Mouse (Mus musculus) embryonic facial prominence, embryonic 10.5 days (tissue): ENCODE data around the gene Hivep3. TPM values are rescaled to one million over a fixed set of nuclear protein-coding genes. Genes with fewer than 3 reads are reported as not detected.

Source experiments
- DNase-seq: peaks from one replicate; pipeline ENCODE4 v3.0.0-alpha.2; 2017; ENCODE audit warnings: low spot score
- H3K27ac ChIP-seq: fragments of 300-500 bp; sonication (generic); replicated peaks from 2 replicates; pipeline ENCODE4 v1.5.1; 2016; ENCODE audit warnings: mild to moderate bottlenecking
- H3K27me3 ChIP-seq: fragments of 300-500 bp; sonication (generic); replicated peaks from 2 replicates; pipeline ENCODE4 v1.6.1; 2016; ENCODE audit warnings: low read depth, mild to moderate bottlenecking; ENCODE audit not compliant: poor library complexity, severe bottlenecking
- H3K36me3 ChIP-seq: fragments of 300-500 bp; sonication (generic); replicated peaks from 2 replicates; pipeline ENCODE4 v1.6.1; 2016; ENCODE audit warnings: mild to moderate bottlenecking, moderate library complexity
- H3K4me1 ChIP-seq: fragments of 300-500 bp; sonication (generic); 2 replicates; pipeline ENCODE4 v1.6.1; 2016
- H3K4me3 ChIP-seq: fragments of 300-500 bp; sonication (generic); 2 replicates; pipeline ENCODE4 v1.5.1; 2016; ENCODE audit warnings: mild to moderate bottlenecking, moderate library complexity
- H3K9me3 ChIP-seq: fragments of 300-500 bp; sonication (generic); 2 replicates; pipeline ENCODE4 v1.6.1; 2016; ENCODE audit warnings: mild to moderate bottlenecking
- WGBS: fragments of 180-500 bp; shearing (Covaris S2); methylation state at CpG from one replicate; pipeline ENCODE4 v1.1.7; 2016; 5-methylcytosine and 5-hydroxymethylcytosine counted together
- polyA plus RNA-seq: library from polyadenylated mRNA; unstranded; fragments of >200 nt; fragmentation: Nextera tagmentation; extraction: Ambion mirVana; gene quantifications from 2 replicates; pipeline ENCODE4 v1.2.1, GENCODE M21; 2016

Hivep3 gene
- polyA plus RNA-seq, 1 experiment from 2014 or later: 1.5 TPM

GRCm38 (mm10) chr4:119972375-119972774, 238.8 kb downstream of the Hivep3 start:
- Histone ChIP-seq H3K36me3 (no peaks in the 10 kb centered on the region), H3K27me3 (peaks cover 12% of the 10 kb centered on the region; the same call in 1 of the 2 replicates), H3K4me3 (no peak overlapping the region), H3K27ac (no peak overlapping the region), H3K4me1 (peaks cover 38% of the 10 kb centered on the region), H3K9me3 (no peaks in the 10 kb centered on the region)
- DNase-seq: no peak
- 80% methylated on average over 6 of the region's 6 CpGs for WGBS

GRCm38 (mm10) chr4:119973729-119974605, 240.4 kb downstream of the Hivep3 start:
- Histone ChIP-seq H3K4me1 (peaks cover 28% of the 10 kb centered on the region), H3K27me3 (peaks cover 12% of the 10 kb centered on the region; the same call in 1 of the 2 replicates), H3K4me3 (no peak overlapping the region), H3K27ac (no peak overlapping the region), H3K36me3 (no peaks in the 10 kb centered on the region), H3K9me3 (no peaks in the 10 kb centered on the region)
- no peak for DNase-seq
- WGBS: 84% methylated on average over 9 of the region's 9 CpGs

- DNase-seq: no peak
Observed at GRCm38 (mm10) chr4:119975242-119975641, 241.7 kb downstream of the Hivep3 start.

GRCm38 (mm10) chr4:119975822-119976221, 242.2 kb downstream of the Hivep3 start:
- Histone ChIP-seq H3K9me3 (no peaks in the 10 kb centered on the region), H3K4me1 (peaks cover 22% of the 10 kb centered on the region), H3K4me3 (no peak overlapping the region), H3K27ac (no peak overlapping the region), H3K27me3 (no peaks in the 10 kb centered on the region), H3K36me3 (no peaks in the 10 kb centered on the region)
- no peak for DNase-seq
- 75% methylated on average over 12 of the region's 12 CpGs for WGBS

More at GRCm38 (mm10) chr4:119975242-119975641, 241.7 kb downstream of the Hivep3 start:
- whole genome bisulfite sequencing: 87% methylated on average over 10 of the region's 10 CpGs
- no peak overlapping the region for H3K4me3 ChIP-seq
- peaks cover 5% of the 10 kb centered on the region; the same call in 1 of the 2 replicates for H3K27me3 ChIP-seq
- no peak overlapping the region; the same call in 1 of the 2 replicates for H3K27ac ChIP-seq
- no peaks in the 10 kb centered on the region for H3K9me3 ChIP-seq
- H3K4me1 ChIP-seq: peaks cover 22% of the 10 kb centered on the region
- H3K36me3 ChIP-seq: no peaks in the 10 kb centered on the region

GRCm38 (mm10) chr4:119976428-119977168, 243.0 kb downstream of the Hivep3 start:
- Histone ChIP-seq H3K27me3 (no peaks in the 10 kb centered on the region), H3K4me3 (no peak overlapping the region), H3K27ac (peak overlapping the region; percentile 24; the same call in 1 of the 2 replicates), H3K4me1 (peaks cover 22% of the 10 kb centered on the region), H3K36me3 (no peaks in the 10 kb centered on the region), H3K9me3 (no peaks in the 10 kb centered on the region)
- no peak for DNase-seq
- 30% methylated on average over 3 of the region's 3 CpGs for WGBS

GRCm38 (mm10) chr4:119977817-119978491, 244.4 kb downstream of the Hivep3 start:
- H3K4me1 ChIP-seq: peaks cover 22% of the 10 kb centered on the region
- no peaks in the 10 kb centered on the region for H3K27me3 ChIP-seq
- WGBS: 78% methylated on average over 7 of the region's 7 CpGs
- H3K9me3 ChIP-seq: no peaks in the 10 kb centered on the region
- no peaks in the 10 kb centered on the region for H3K36me3 ChIP-seq
- H3K27ac ChIP-seq: no peak overlapping the region
- no peak for DNase-seq
- no peak overlapping the region for H3K4me3 ChIP-seq

GRCm38 (mm10) chr4:119979238-119979829, 245.8 kb downstream of the Hivep3 start:
- no peak for DNase-seq
- H3K36me3 ChIP-seq: no peaks in the 10 kb centered on the region
- WGBS: 71% methylated on average over 5 of the region's 5 CpGs
- H3K4me3 ChIP-seq: no peak overlapping the region
- H3K27ac ChIP-seq: no peak overlapping the region
- H3K27me3 ChIP-seq: no peaks in the 10 kb centered on the region
- peaks cover 21% of the 10 kb centered on the region for H3K4me1 ChIP-seq
- no peaks in the 10 kb centered on the region for H3K9me3 ChIP-seq

GRCm38 (mm10) chr4:119979918-119980317, 246.3 kb downstream of the Hivep3 start:
- no peak for DNase-seq
- peaks cover 15% of the 10 kb centered on the region for H3K4me1 ChIP-seq
- H3K27me3 ChIP-seq: no peaks in the 10 kb centered on the region
- WGBS: 70% methylated on average over 2 of the region's 2 CpGs
- H3K36me3 ChIP-seq: no peaks in the 10 kb centered on the region
- H3K27ac ChIP-seq: no peak overlapping the region
- H3K9me3 ChIP-seq: no peaks in the 10 kb centered on the region
- H3K4me3 ChIP-seq: no peak overlapping the region

- H3K27me3 ChIP-seq: no peaks in the 10 kb centered on the region
- H3K4me3 ChIP-seq: no peak overlapping the region
- H3K9me3 ChIP-seq: no peaks in the 10 kb centered on the region
- 86% methylated on average over 12 of the region's 12 CpGs for WGBS
- no peaks in the 10 kb centered on the region for H3K36me3 ChIP-seq
- no peak overlapping the region for H3K27ac ChIP-seq
- DNase-seq: no peak
- H3K4me1 ChIP-seq: peaks cover 8% of the 10 kb centered on the region
Observed at GRCm38 (mm10) chr4:119981047-119981720, 247.6 kb downstream of the Hivep3 start.

GRCm38 (mm10) chr4:119986065-119986464, 252.5 kb downstream of the Hivep3 start:
- 83% methylated on average over 5 of the region's 5 CpGs for WGBS
- H3K9me3 ChIP-seq: no peaks in the 10 kb centered on the region
- H3K27me3 ChIP-seq: no peaks in the 10 kb centered on the region
- no peak overlapping the region for H3K27ac ChIP-seq
- no peaks in the 10 kb centered on the region for H3K36me3 ChIP-seq
- peaks cover 16% of the 10 kb centered on the region for H3K4me1 ChIP-seq
- no peak for DNase-seq
- H3K4me3 ChIP-seq: no peak overlapping the region

- no peak for DNase-seq
- Histone ChIP-seq H3K27me3 (no peaks in the 10 kb centered on the region), H3K9me3 (no peaks in the 10 kb centered on the region), H3K27ac (peak overlapping the region; percentile 40; the same call in 1 of the 2 replicates), H3K4me3 (no peak overlapping the region), H3K36me3 (no peaks in the 10 kb centered on the region), H3K4me1 (peaks cover 16% of the 10 kb centered on the region)
- 65% methylated on average over 5 of the region's 5 CpGs for WGBS
Observed at GRCm38 (mm10) chr4:119986580-119987291, 253.2 kb downstream of the Hivep3 start.
